In genomic region chr3:90084790-90085189, GRCm38 (mm10) we compare ENCODE assay signal across 10 mouse cellular contexts. TPM values are rescaled to one million over a fixed set of nuclear protein-coding genes. Genes with fewer than 3 reads are reported as not detected.
DNase-seq lines count a peak whose midpoint lies in the region; ATAC-seq and TF ChIP-seq lines count a peak whose summit lies in the region.
"Had no signal": no experiment of that assay in that cellular context is flagged by ENCODE, and none has a peak within 500 bp of the region (broad histone marks: within the 10 kb centered on the region; RNA-seq: fewer than 3 reads in every experiment).

No protein-coding gene starts in this region.

- TF ChIP-seq POLR2A in liver, adult 2 months (IDR thresholded peaks at IDR 0.05; ENCODE audit: extremely low read depth, insufficient read depth, low read length): no peak
- TF ChIP-seq POLR2A in myocyte (IDR thresholded peaks at IDR 0.05; ENCODE audit: insufficient read length, low read depth): no peak

- H3K27ac ChIP-seq in liver, adult 2 months (replicated peaks; ENCODE audit: insufficient read depth, low read depth, low read length): 0 out of 2 replicates have a peak overlapping the region, but pooled peaks have one; percentile 14
- no peak overlapping the region for H3K27ac ChIP-seq in liver, embryonic 11.5 days (ENCODE audit: low read depth, low read length)
- 0 out of 2 replicates have a peak overlapping the region, but pooled peaks have one; percentile 6 for H3K27ac ChIP-seq in heart, embryonic 11.5 days (ENCODE audit: low read depth, low read length)

- no peaks in the 10 kb centered on the region for H3K27me3 ChIP-seq in liver, adult 2 months (ENCODE audit: control insufficient read depth, insufficient read depth, low read length)
- H3K27me3 ChIP-seq in liver, embryonic 11.5 days (replicated peaks; ENCODE audit: control insufficient read depth, insufficient read depth, low read length): no peaks in the 10 kb centered on the region
- no peaks in the 10 kb centered on the region for H3K27me3 ChIP-seq in heart, embryonic 11.5 days (ENCODE audit: control insufficient read depth, insufficient read depth, low read length)
- no peaks in the 10 kb centered on the region for H3K27me3 ChIP-seq in myocyte (ENCODE audit: control insufficient read depth, insufficient read depth, insufficient read length)

- no peak overlapping the region for H3ac ChIP-seq in myocyte (ENCODE audit: control insufficient read depth, insufficient read length)

- peaks cover 38% of the 10 kb centered on the region for H3K4me1 ChIP-seq in liver, adult 2 months (ENCODE audit: control insufficient read depth, insufficient read depth, low read length)
- H3K4me1 ChIP-seq in liver, embryonic 11.5 days (replicated peaks; ENCODE audit: control insufficient read depth, insufficient read depth, low read length): peaks cover 53% of the 10 kb centered on the region
- peaks cover 45% of the 10 kb centered on the region for H3K4me1 ChIP-seq in heart, embryonic 11.5 days (ENCODE audit: control insufficient read depth, insufficient read depth, low read length)

- peak; percentile 39; the same call in 1 of the 2 replicates for ATAC-seq in frontal cortex, adult (ENCODE audit: low TSS enrichment)
- ATAC-seq in liver, embryonic 11.5 days (replicated peaks; ENCODE audit: low FRiP score): no peak
- ATAC-seq in heart, embryonic 11.5 days (replicated peaks; ENCODE audit: insufficient number of reproducible peaks, low FRiP score, low TSS enrichment): no peak
- no peak for ATAC-seq in inflammation-experienced regulatory T-cells, adult 6 months
- ATAC-seq in erythroid progenitor cell, adult 5-6 weeks (replicated peaks; ENCODE audit: low FRiP score, poor library complexity, severe bottlenecking): no peak
- ATAC-seq: forebrain, embryonic 14.5 days had no signal

- no peak for DNase-seq in frontal cortex, adult 2 months (ENCODE audit: extremely low spot score in 1 of 2, low spot score in 1 of 2)
- no peak for DNase-seq in liver, adult 2 months (ENCODE audit: extremely low read depth, low read depth, low spot score)
- DNase-seq in liver, embryonic 11.5 days (ENCODE audit: low spot score): no peak
- DNase-seq: cerebellum, adult 2 months had no signal

- H3K4me3 ChIP-seq in liver, adult 2 months (ENCODE audit: insufficient read depth, low read depth, low read length): no peak overlapping the region
- H3K4me3 ChIP-seq in liver, embryonic 11.5 days (ENCODE audit: low read depth, low read length): no peak overlapping the region
- no peak overlapping the region for H3K4me3 ChIP-seq in heart, embryonic 11.5 days (ENCODE audit: low read depth, low read length)
- no peak overlapping the region for H3K4me3 ChIP-seq in myocyte

- H3K4me2 ChIP-seq in liver, embryonic 11.5 days: no peak overlapping the region
- peak overlapping the region; percentile 84 for H3K4me2 ChIP-seq in heart, embryonic 11.5 days
- H3K4me2 ChIP-seq in myocyte (ENCODE audit: low read depth): peak overlapping the region; percentile 40

- H3K79me2 ChIP-seq in liver, adult 2 months (ENCODE audit: control insufficient read depth, insufficient read depth, low read length): peaks cover 25% of the 10 kb centered on the region; the same call in 1 of the 2 replicates
- H3K79me2 ChIP-seq in myocyte (ENCODE audit: control insufficient read depth, insufficient read depth): peaks cover 71% of the 10 kb centered on the region

- WGBS in liver, adult 2 months: 15% methylated on average over 4 of the region's 4 CpGs
- 73% methylated on average over 4 of the region's 4 CpGs for WGBS in liver, embryonic 11.5 days
- 72% methylated on average over 4 of the region's 4 CpGs for WGBS in heart, embryonic 11.5 days (ENCODE audit: insufficient replicate concordance)

- H3K36me3 ChIP-seq in liver, adult 2 months (ENCODE audit: control insufficient read depth, insufficient read depth, low read length): peaks cover 29% of the 10 kb centered on the region
- H3K36me3 ChIP-seq in liver, embryonic 11.5 days (ENCODE audit: control insufficient read depth, insufficient read depth, low read length): peaks cover 30% of the 10 kb centered on the region
- H3K36me3 ChIP-seq in heart, embryonic 11.5 days (ENCODE audit: control insufficient read depth, insufficient read depth, low read length): peaks cover 18% of the 10 kb centered on the region
- H3K36me3 ChIP-seq in myocyte (ENCODE audit: control insufficient read depth, insufficient read depth): peaks cover 27% of the 10 kb centered on the region

- no peaks in the 10 kb centered on the region for H3K9me3 ChIP-seq in liver, embryonic 11.5 days (ENCODE audit: control insufficient read depth, low read length)
- no peaks in the 10 kb centered on the region for H3K9me3 ChIP-seq in heart, embryonic 11.5 days (replicated peaks; ENCODE audit: control insufficient read depth, low read length)

- H3K9ac ChIP-seq in liver, adult 2 months (ENCODE audit: low read depth, low read length): no peak overlapping the region
- no peak overlapping the region for H3K9ac ChIP-seq in liver, embryonic 11.5 days (ENCODE audit: low read depth, low read length)
- no peak overlapping the region for H3K9ac ChIP-seq in heart, embryonic 11.5 days (ENCODE audit: low read depth, low read length)

- no peak for TF ChIP-seq CTCF in liver, adult 2 months (IDR thresholded peaks at IDR 0.05; ENCODE audit: low read depth, low read length)

TF ChIP-seq in myocyte, 11 proteins besides CTCF, POLR2A, EP300 and RAD21:
- TF ChIP-seq CEBPB (IDR thresholded peaks at IDR 0.05; ENCODE audit: insufficient read depth, poor library complexity, severe bottlenecking): no peak
- no peak for TF ChIP-seq E2F4 (IDR thresholded peaks at IDR 0.05; ENCODE audit: insufficient read depth)
- no peak for TF ChIP-seq MAX (IDR thresholded peaks at IDR 0.05; ENCODE audit: low read depth)
- no peak for TF ChIP-seq USF1 (IDR thresholded peaks at IDR 0.05; ENCODE audit: low read depth)
- no peak for TF ChIP-seq SRF (IDR thresholded peaks at IDR 0.05; ENCODE audit: control insufficient read depth, insufficient read length, low read depth)
- no peak for TF ChIP-seq POLR2AphosphoS2 (IDR thresholded peaks at IDR 0.05; ENCODE audit: insufficient read length, low read depth)
- TF ChIP-seq TCF3 (IDR thresholded peaks at IDR 0.05; ENCODE audit: insufficient read length, low read depth): no peak
- no peak for TF ChIP-seq MYOG (IDR thresholded peaks at IDR 0.05; ENCODE audit: control insufficient read depth in 1 of 3, insufficient read depth in 1 of 3, insufficient read length in 2 of 3, low read depth in 2 of 3)
- TF ChIP-seq MYOD1 (IDR thresholded peaks at IDR 0.05; ENCODE audit: control insufficient read depth in 1 of 3, insufficient read length in 2 of 3, low read depth in 2 of 3): no peak
- no peak for TF ChIP-seq REST (IDR thresholded peaks at IDR 0.05; ENCODE audit: insufficient read depth, insufficient read length)
TF ChIP-seq in myocyte: peak in this region for 0.

RNA-seq across cellular contexts. Expression of gene Tpm3, which starts 12.3 kb away (rescaled TPM):
- polyA plus RNA-seq in frontal cortex, adult 2 months (2012; rRNA removed): 166 and 178 TPM in 2 replicates
- total RNA-seq in liver, adult 2 months (2014; rRNA removed): 53.4 and 56.2 TPM in 2 replicates
- 36.4 and 43.0 TPM in 2 replicates for polyA plus RNA-seq in liver, adult 2 months (2012; rRNA removed)
- polyA plus RNA-seq in liver, embryonic 11.5 days (2014; fragmentation: Nextera tagmentation; extraction: Ambion mirVana): 443 and 461 TPM in 2 replicates
- polyA plus RNA-seq in heart, embryonic 11.5 days (2014; fragmentation: Nextera tagmentation; extraction: Ambion mirVana): 352 and 354 TPM in 2 replicates
- 290 TPM for polyA plus RNA-seq in myocyte (2012; fragmentation: generic; extraction: Trizol)
- 100 to 1,000 TPM; 843 to 975 (median 918) TPM for polyA plus RNA-seq in inflammation-experienced regulatory T-cells, adult 6 months (2017; shearing (Covaris generic))
- total RNA-seq in erythroid progenitor cell, adult 5-6 weeks (2015; ENCODE audit: low replicate concordance): 134 and 153 TPM in 2 replicates
- 196 and 241 TPM in 2 replicates for total RNA-seq in erythroid progenitor cell, adult 5-6 weeks (2017; ENCODE audit: low replicate concordance)

RNA-seq across cellular contexts. Expression of gene Nup210l, which starts 19.1 kb away (rescaled TPM):
- polyA plus RNA-seq in frontal cortex, adult 2 months (2012; rRNA removed): 0.40 and 0.42 TPM in 2 replicates
- 0.07 and 0.09 TPM in 2 replicates for total RNA-seq in liver, adult 2 months (2014; rRNA removed)
- polyA plus RNA-seq in liver, adult 2 months (2012; rRNA removed): 0.01 and 0.02 TPM in 2 replicates
- polyA plus RNA-seq in liver, embryonic 11.5 days (2014; fragmentation: Nextera tagmentation; extraction: Ambion mirVana): 0.34 and 0.49 TPM in 2 replicates
- polyA plus RNA-seq in heart, embryonic 11.5 days (2014; fragmentation: Nextera tagmentation; extraction: Ambion mirVana): 0.60 and 0.61 TPM in 2 replicates
- polyA plus RNA-seq in myocyte (2012; fragmentation: generic; extraction: Trizol): 0.35 TPM
- polyA plus RNA-seq in inflammation-experienced regulatory T-cells, adult 6 months (2017; shearing (Covaris generic)): under 1 TPM; 0.18 to 0.51 (median 0.49) TPM
- total RNA-seq in erythroid progenitor cell, adult 5-6 weeks (2015; ENCODE audit: low replicate concordance): not detected in 2 replicates
- total RNA-seq in erythroid progenitor cell, adult 5-6 weeks (2017; ENCODE audit: low replicate concordance): not detected in 2 replicates

RNA-seq across cellular contexts. Expression of gene Ubap2l, which starts 32.4 kb away (rescaled TPM):
- polyA plus RNA-seq in frontal cortex, adult 2 months (2012; rRNA removed): 106 and 121 TPM in 2 replicates
- 32.6 and 36.5 TPM in 2 replicates for total RNA-seq in liver, adult 2 months (2014; rRNA removed)
- polyA plus RNA-seq in liver, adult 2 months (2012; rRNA removed): 37.7 and 46.3 TPM in 2 replicates
- 220 and 229 TPM in 2 replicates for polyA plus RNA-seq in liver, embryonic 11.5 days (2014; fragmentation: Nextera tagmentation; extraction: Ambion mirVana)
- polyA plus RNA-seq in heart, embryonic 11.5 days (2014; fragmentation: Nextera tagmentation; extraction: Ambion mirVana): 186 and 195 TPM in 2 replicates
- polyA plus RNA-seq in myocyte (2012; fragmentation: generic; extraction: Trizol): 77.5 TPM
- polyA plus RNA-seq in inflammation-experienced regulatory T-cells, adult 6 months (2017; shearing (Covaris generic)): 100 to 1,000 TPM; 204 to 305 (median 225) TPM
- total RNA-seq in erythroid progenitor cell, adult 5-6 weeks (2015; ENCODE audit: low replicate concordance): 157 and 197 TPM in 2 replicates
- total RNA-seq in erythroid progenitor cell, adult 5-6 weeks (2017; ENCODE audit: low replicate concordance): 107 and 126 TPM in 2 replicates

RNA-seq across cellular contexts. Expression of gene 4933434E20Rik, which starts 33.4 kb away (rescaled TPM):
- 93.9 and 94.1 TPM in 2 replicates for polyA plus RNA-seq in frontal cortex, adult 2 months (2012; rRNA removed)
- 64.7 and 67.9 TPM in 2 replicates for total RNA-seq in liver, adult 2 months (2014; rRNA removed)
- 23.4 and 24.2 TPM in 2 replicates for polyA plus RNA-seq in liver, adult 2 months (2012; rRNA removed)
- polyA plus RNA-seq in liver, embryonic 11.5 days (2014; fragmentation: Nextera tagmentation; extraction: Ambion mirVana): 159 and 173 TPM in 2 replicates
- polyA plus RNA-seq in heart, embryonic 11.5 days (2014; fragmentation: Nextera tagmentation; extraction: Ambion mirVana): 158 and 165 TPM in 2 replicates
- 83.8 TPM for polyA plus RNA-seq in myocyte (2012; fragmentation: generic; extraction: Trizol)
- 100 to 1,000 TPM; 323 to 414 (median 404) TPM for polyA plus RNA-seq in inflammation-experienced regulatory T-cells, adult 6 months (2017; shearing (Covaris generic))
- 26.3 and 51.6 TPM in 2 replicates for total RNA-seq in erythroid progenitor cell, adult 5-6 weeks (2015; ENCODE audit: low replicate concordance)
- 28.5 and 29.4 TPM in 2 replicates for total RNA-seq in erythroid progenitor cell, adult 5-6 weeks (2017; ENCODE audit: low replicate concordance)
